Mouse (Mus musculus): ENCODE data around the gene Fut11. TPM values are rescaled to one million over a fixed set of nuclear protein-coding genes. Genes with fewer than 3 reads are reported as not detected.
A peak's percentile ranks its signal among the peaks of the same experiment; 100 is the strongest.

Fut11 gene
- polyA plus RNA-seq, 1 experiment from 2014 or later: 24.9 TPM

DNA sequence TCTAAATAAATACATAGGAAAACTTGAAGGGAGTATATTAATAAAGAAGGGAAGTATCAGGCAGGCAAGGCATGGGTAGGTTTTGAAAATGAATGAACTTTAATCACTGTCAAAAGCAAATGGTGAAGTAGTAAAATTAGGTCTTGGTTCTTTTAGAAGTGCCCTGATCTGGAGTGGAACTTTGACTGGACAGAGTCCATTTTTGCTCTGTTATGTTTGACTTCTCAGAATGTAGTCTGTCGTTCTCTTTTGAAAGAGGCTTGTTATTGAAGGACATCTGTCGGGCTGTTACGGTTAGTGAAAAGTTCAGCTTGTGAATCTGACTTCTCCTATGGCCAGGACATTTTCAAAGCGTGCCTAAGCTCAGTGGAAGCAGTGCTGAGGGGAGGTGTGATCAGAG, 16.9 kb upstream of the Fut11 start:
- no peak overlapping the region for H3K9ac ChIP-seq (replicated peaks)
- peaks cover 72% of the 10 kb centered on the region for H3K36me3 ChIP-seq
- H3K4me1 ChIP-seq (replicated peaks): peaks cover 14% of the 10 kb centered on the region
- no peak overlapping the region for H3K4me3 ChIP-seq (replicated peaks)
- whole genome bisulfite sequencing: 95% methylated on average over 4 of the region's 4 CpGs
- H3K4me2 ChIP-seq: no peak overlapping the region
- H3K27me3 ChIP-seq: no peaks in the 10 kb centered on the region
- ATAC-seq (ENCODE audit: insufficient number of reproducible peaks, insufficient read depth, low FRiP score, low TSS enrichment, low read depth): no peak
- H3K9me3 ChIP-seq: no peaks in the 10 kb centered on the region
- no peak overlapping the region for H3K27ac ChIP-seq

DNA sequence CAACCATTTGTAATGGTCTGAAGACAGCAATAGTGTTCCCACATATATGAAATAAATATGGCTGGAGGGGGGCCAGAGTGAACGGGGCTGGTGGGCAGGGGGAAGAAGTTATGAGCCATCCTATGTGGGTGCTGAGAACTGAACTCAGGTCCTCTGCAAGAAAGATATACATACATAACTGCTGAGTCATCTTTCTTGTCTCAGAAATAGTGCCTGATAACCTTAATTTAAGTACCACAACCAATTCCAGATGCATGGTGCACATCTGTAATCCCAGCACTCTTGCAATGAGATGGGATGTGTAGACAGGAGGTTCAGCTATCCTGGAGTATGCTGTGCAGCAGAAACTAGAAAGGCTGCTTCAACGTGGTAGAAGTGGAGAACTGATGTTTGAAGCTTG, 13.0 kb upstream of the Fut11 start:
- Histone ChIP-seq H3K9ac (replicated peaks) (no peak overlapping the region), H3K27me3 (no peaks in the 10 kb centered on the region), H3K9me3 (no peaks in the 10 kb centered on the region), H3K4me2 (no peak overlapping the region), H3K4me1 (replicated peaks) (no peaks in the 10 kb centered on the region), H3K4me3 (replicated peaks) (no peak overlapping the region), H3K27ac (no peak overlapping the region), H3K36me3 (peaks cover 99% of the 10 kb centered on the region)
- ATAC-seq (ENCODE audit: insufficient number of reproducible peaks, insufficient read depth, low FRiP score, low TSS enrichment, low read depth): no peak
- WGBS: 93% methylated on average over 2 of the region's 2 CpGs

DNA sequence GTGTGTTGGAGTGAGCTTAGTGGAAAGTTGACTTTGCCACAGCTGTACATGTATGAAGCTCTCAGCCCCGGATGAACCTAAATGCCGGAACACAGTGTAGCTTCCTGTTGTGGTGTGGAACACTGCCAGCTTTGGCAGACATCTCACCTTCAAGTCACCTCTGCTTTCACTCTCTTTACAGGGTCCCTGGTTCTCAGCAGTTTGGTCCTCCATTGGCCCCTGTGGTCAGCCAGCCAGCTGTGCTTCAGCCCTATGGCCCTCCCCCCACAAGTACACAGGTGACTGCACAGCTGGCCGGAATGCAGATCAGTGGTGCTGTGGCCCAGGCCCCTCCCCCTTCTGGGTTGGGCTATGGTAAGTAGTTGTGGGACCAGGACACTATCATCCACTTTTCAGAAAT, 12.3 kb upstream of the Fut11 start:
- 61% methylated on average over 3 of the region's 3 CpGs for WGBS
- H3K4me3 ChIP-seq (replicated peaks): no peak overlapping the region
- H3K27me3 ChIP-seq: no peaks in the 10 kb centered on the region
- no peaks in the 10 kb centered on the region for H3K9me3 ChIP-seq
- no peaks in the 10 kb centered on the region for H3K4me1 ChIP-seq (replicated peaks)
- H3K27ac ChIP-seq: no peak overlapping the region
- ATAC-seq (ENCODE audit: insufficient number of reproducible peaks, insufficient read depth, low FRiP score, low TSS enrichment, low read depth): no peak
- no peak overlapping the region for H3K9ac ChIP-seq (replicated peaks)
- H3K4me2 ChIP-seq: no peak overlapping the region
- H3K36me3 ChIP-seq: peaks cover 99% of the 10 kb centered on the region

DNA sequence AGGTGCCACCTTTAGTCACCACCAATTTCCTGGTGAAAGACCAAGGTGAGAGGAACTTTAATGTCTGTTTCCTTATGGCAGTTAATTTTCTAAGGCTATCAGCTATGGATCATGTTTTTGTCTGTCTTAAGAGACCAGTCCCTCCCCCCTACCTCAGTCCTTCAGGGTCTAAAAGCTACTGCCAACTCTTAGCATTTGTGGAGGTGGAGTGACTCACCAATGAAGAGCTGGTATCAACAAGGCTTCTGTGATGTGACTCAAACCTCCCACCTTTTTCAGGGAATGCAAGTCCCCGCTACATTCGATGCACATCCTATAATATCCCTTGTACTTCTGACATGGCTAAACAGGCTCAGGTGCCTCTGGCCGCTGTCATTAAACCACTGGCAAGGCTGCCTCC, 8.2 kb upstream of the Fut11 start:
- Histone ChIP-seq H3K27ac (no peak overlapping the region), H3K4me2 (no peak overlapping the region), H3K9me3 (no peaks in the 10 kb centered on the region), H3K4me3 (replicated peaks) (no peak overlapping the region), H3K4me1 (replicated peaks) (no peaks in the 10 kb centered on the region), H3K9ac (replicated peaks) (no peak overlapping the region), H3K27me3 (no peaks in the 10 kb centered on the region), H3K36me3 (peaks cover 100% of the 10 kb centered on the region)
- ATAC-seq (ENCODE audit: insufficient number of reproducible peaks, insufficient read depth, low FRiP score, low TSS enrichment, low read depth): no peak
- WGBS: 92% methylated on average over 3 of the region's 3 CpGs

- ATAC-seq (ENCODE audit: insufficient number of reproducible peaks, insufficient read depth, low FRiP score, low TSS enrichment, low read depth): no peak
- no peaks in the 10 kb centered on the region for H3K27me3 ChIP-seq
- no peak overlapping the region for H3K4me2 ChIP-seq
- no peaks in the 10 kb centered on the region for H3K9me3 ChIP-seq
- no peak overlapping the region for H3K9ac ChIP-seq (replicated peaks)
- 90% methylated on average over 2 of the region's 2 CpGs for WGBS
- peaks cover 1% of the 10 kb centered on the region; the same call in 1 of the 2 replicates for H3K4me1 ChIP-seq (replicated peaks)
- H3K27ac ChIP-seq: no peak overlapping the region
- H3K4me3 ChIP-seq (replicated peaks): no peak overlapping the region
- H3K36me3 ChIP-seq: peaks cover 100% of the 10 kb centered on the region
Measured at GRCm38 (mm10) chr14:20689009-20689408, 5.8 kb upstream of the Fut11 start.

- Histone ChIP-seq H3K27me3 (no peaks in the 10 kb centered on the region), H3K36me3 (peaks cover 78% of the 10 kb centered on the region), H3K4me2 (no peak overlapping the region), H3K9ac (replicated peaks) (no peak overlapping the region), H3K9me3 (no peaks in the 10 kb centered on the region), H3K4me1 (replicated peaks) (peaks cover 19% of the 10 kb centered on the region), H3K4me3 (replicated peaks) (no peak overlapping the region), H3K27ac (no peak overlapping the region)
- ATAC-seq (ENCODE audit: insufficient number of reproducible peaks, insufficient read depth, low FRiP score, low TSS enrichment, low read depth): no peak
- WGBS: 89% methylated on average over 6 of the region's 6 CpGs
Measured at GRCm38 (mm10) chr14:20691772-20692171, 3.0 kb upstream of the Fut11 start.

- H3K9me3 ChIP-seq: no peaks in the 10 kb centered on the region
- peaks cover 69% of the 10 kb centered on the region for H3K36me3 ChIP-seq
- no peak overlapping the region for H3K9ac ChIP-seq (replicated peaks)
- H3K4me1 ChIP-seq (replicated peaks): peaks cover 35% of the 10 kb centered on the region
- 89% methylated on average over 10 of the region's 10 CpGs for WGBS
- 0 out of 2 replicates have a peak overlapping the region, but pooled peaks have one; percentile 79 for H3K4me3 ChIP-seq (replicated peaks)
- no peaks in the 10 kb centered on the region for H3K27me3 ChIP-seq
- H3K27ac ChIP-seq: no peak overlapping the region
- no peak for ATAC-seq (ENCODE audit: insufficient number of reproducible peaks, insufficient read depth, low FRiP score, low TSS enrichment, low read depth)
- no peak overlapping the region for H3K4me2 ChIP-seq
Measured at GRCm38 (mm10) chr14:20693589-20694101, 1.1 kb upstream of the Fut11 start.

- peak overlapping the region; percentile 95 for H3K27ac ChIP-seq
- WGBS: 48% methylated on average over 13 of the region's 13 CpGs
- H3K4me1 ChIP-seq (replicated peaks): peaks cover 35% of the 10 kb centered on the region
- peaks cover 69% of the 10 kb centered on the region for H3K36me3 ChIP-seq
- peak overlapping the region; percentile 87 for H3K9ac ChIP-seq (replicated peaks)
- peak; percentile 50; the same call in 1 of the 2 replicates for ATAC-seq (ENCODE audit: insufficient number of reproducible peaks, insufficient read depth, low FRiP score, low TSS enrichment, low read depth)
- no peaks in the 10 kb centered on the region for H3K27me3 ChIP-seq
- no peaks in the 10 kb centered on the region for H3K9me3 ChIP-seq
- peak overlapping the region; percentile 81 for H3K4me2 ChIP-seq
- peak overlapping the region; percentile 79 for H3K4me3 ChIP-seq (replicated peaks)
Measured at GRCm38 (mm10) chr14:20694185-20694883, 434 bp upstream of the Fut11 start.

- peak overlapping the region; percentile 87 for H3K9ac ChIP-seq (replicated peaks)
- peaks cover 41% of the 10 kb centered on the region for H3K4me1 ChIP-seq (replicated peaks)
- peak overlapping the region; percentile 81 for H3K4me2 ChIP-seq
- H3K27ac ChIP-seq: peak overlapping the region; percentile 95
- no peak for ATAC-seq (ENCODE audit: insufficient number of reproducible peaks, insufficient read depth, low FRiP score, low TSS enrichment, low read depth)
- H3K4me3 ChIP-seq (replicated peaks): peak overlapping the region; percentile 79
- H3K36me3 ChIP-seq: peaks cover 62% of the 10 kb centered on the region
- no peaks in the 10 kb centered on the region for H3K27me3 ChIP-seq
- 17% methylated on average over 24 of the region's 27 CpGs for WGBS
- no peaks in the 10 kb centered on the region for H3K9me3 ChIP-seq
Measured at GRCm38 (mm10) chr14:20695761-20696520, 1.2 kb downstream of the Fut11 start.

DNA sequence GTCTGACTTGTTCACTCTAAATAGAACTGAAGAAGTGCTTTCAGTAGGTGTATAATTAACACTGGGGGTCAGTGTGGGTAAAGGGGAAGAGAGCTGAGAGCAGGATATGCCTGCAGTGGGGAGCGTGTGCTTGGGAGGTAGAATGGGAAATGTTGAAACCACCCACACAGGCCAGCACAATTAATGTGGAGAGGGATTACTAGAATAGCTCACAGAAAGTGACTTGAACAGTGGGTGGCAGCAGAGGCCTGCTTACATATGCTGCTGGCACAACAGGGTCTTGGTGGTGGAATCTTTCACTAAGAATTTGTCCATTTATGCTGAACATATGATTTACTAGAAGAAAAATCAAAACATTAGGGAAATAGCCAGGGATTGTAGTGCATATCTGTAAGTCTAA, 2.2 kb downstream of the Fut11 start:
- peaks cover 51% of the 10 kb centered on the region for H3K4me1 ChIP-seq (replicated peaks)
- H3K9me3 ChIP-seq: no peaks in the 10 kb centered on the region
- 26% methylated on average over 1 of the region's 1 CpGs for WGBS
- no peak overlapping the region for H3K27ac ChIP-seq
- peak overlapping the region; percentile 81 for H3K4me2 ChIP-seq
- H3K9ac ChIP-seq (replicated peaks): no peak overlapping the region
- peak overlapping the region; percentile 79 for H3K4me3 ChIP-seq (replicated peaks)
- ATAC-seq (ENCODE audit: insufficient number of reproducible peaks, insufficient read depth, low FRiP score, low TSS enrichment, low read depth): no peak
- H3K36me3 ChIP-seq: peaks cover 52% of the 10 kb centered on the region
- H3K27me3 ChIP-seq: no peaks in the 10 kb centered on the region

- WGBS: 97% methylated on average over 2 of the region's 2 CpGs
- Histone ChIP-seq H3K4me1 (replicated peaks) (peaks cover 53% of the 10 kb centered on the region), H3K4me3 (replicated peaks) (no peak overlapping the region), H3K36me3 (peaks cover 37% of the 10 kb centered on the region), H3K9me3 (no peaks in the 10 kb centered on the region), H3K27ac (no peak overlapping the region), H3K27me3 (no peaks in the 10 kb centered on the region), H3K9ac (replicated peaks) (no peak overlapping the region), H3K4me2 (0 out of 2 replicates have a peak overlapping the region, but pooled peaks have one; percentile 81)
- no peak for ATAC-seq (ENCODE audit: insufficient number of reproducible peaks, insufficient read depth, low FRiP score, low TSS enrichment, low read depth)
Measured at GRCm38 (mm10) chr14:20698515-20698914, 3.7 kb downstream of the Fut11 start.
